Mouse (Mus musculus): ENCODE measurements at regions not wholly inside any gene's neighbourhood (a gene's known extent, or its start where the extent isn't known, plus 50 kb on each side); places are given as distances from the start of the nearest gene placed in this dataset.

DNA sequence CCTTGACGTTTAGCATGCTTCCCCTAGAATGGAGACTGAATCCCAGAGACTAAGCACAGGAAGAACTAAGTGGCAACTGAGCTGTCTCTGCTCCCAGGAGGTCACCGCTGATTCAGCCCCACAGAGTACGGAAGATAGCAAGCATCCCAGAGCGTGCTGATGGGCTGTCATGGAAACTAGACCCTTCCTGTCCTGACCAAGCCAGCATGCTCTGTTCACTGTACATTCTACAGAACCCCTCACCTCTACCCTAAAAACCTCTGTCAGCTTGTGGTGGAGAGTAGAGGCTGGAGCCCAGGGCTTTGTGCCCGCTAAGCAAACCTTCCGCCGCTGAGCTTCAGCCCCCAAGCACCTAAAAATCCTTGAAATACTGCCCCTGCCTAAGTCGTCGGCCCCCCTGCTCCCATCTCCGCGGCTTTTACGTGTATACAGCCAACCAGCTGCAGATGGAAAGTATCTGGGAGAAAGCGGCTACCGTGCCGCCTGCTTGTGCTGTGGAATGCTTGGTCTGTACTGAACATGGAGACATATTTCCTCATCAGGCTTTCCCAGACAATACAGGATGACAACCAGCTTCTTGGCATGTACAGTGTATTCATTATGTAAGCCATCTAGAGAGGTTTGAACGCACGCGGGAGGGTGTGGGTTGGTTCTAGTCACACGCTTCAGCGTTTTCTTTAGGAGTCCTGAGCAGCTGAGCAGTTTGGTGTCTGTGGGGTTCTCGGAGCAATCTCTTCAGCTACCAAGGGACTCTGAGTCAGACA, 237.1 kb downstream of the Tshz3 start:
- no peaks in the 10 kb centered on the region for H3K36me3 ChIP-seq (ENCODE audit: control insufficient read depth, insufficient read depth, low read length)
- H3K4me1 ChIP-seq (ENCODE audit: control insufficient read depth, insufficient read depth, low read length): no peaks in the 10 kb centered on the region
- TF ChIP-seq POLR2A (IDR thresholded peaks at IDR 0.05; ENCODE audit: low read depth, low read length): no peak
- no peak for TF ChIP-seq CTCF (conservative IDR thresholded peaks at IDR 0.05; ENCODE audit: insufficient read depth, insufficient read length, low read depth, low read length)
- no peaks in the 10 kb centered on the region for H3K27me3 ChIP-seq (replicated peaks; ENCODE audit: control insufficient read depth, insufficient read depth, low read length)
- H3K4me3 ChIP-seq (ENCODE audit: insufficient read depth, low read depth, low read length): no peak overlapping the region
- no peak overlapping the region for H3K27ac ChIP-seq (ENCODE audit: insufficient read depth, low read depth, low read length)
- WGBS: 73% methylated on average over 21 of the region's 21 CpGs
- DNase-seq: no peak

DNA sequence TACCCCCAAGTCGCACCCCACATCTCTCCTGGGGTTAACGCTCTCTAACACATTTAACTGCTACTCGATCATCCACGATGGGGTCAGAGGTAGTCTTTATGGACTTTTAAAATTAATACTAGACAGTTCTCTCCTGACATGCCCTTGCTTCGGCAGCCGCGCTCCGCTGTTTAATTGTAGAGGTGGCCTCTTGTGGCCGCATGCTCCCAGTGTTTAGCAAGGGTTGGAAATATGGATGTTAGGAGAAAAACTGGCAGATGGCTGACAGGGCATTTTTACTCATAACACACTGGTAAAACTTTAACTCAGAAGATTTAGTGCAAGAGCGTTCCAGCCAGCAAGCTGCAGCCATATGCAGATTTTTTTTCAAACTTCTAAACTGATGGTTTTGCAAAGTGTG, 242.7 kb downstream of the Tshz3 start:
- TF ChIP-seq POLR2A (IDR thresholded peaks at IDR 0.05; ENCODE audit: low read depth, low read length) (no peak), CTCF (conservative IDR thresholded peaks at IDR 0.05; ENCODE audit: insufficient read depth, insufficient read length, low read depth, low read length) (no peak)
- no peaks in the 10 kb centered on the region for H3K27me3 ChIP-seq (replicated peaks; ENCODE audit: control insufficient read depth, insufficient read depth, low read length)
- DNase-seq: peak; percentile 27
- 31% methylated on average over 10 of the region's 10 CpGs for WGBS
- H3K4me1 ChIP-seq (ENCODE audit: control insufficient read depth, insufficient read depth, low read length): peaks cover 8% of the 10 kb centered on the region
- no peaks in the 10 kb centered on the region for H3K36me3 ChIP-seq (ENCODE audit: control insufficient read depth, insufficient read depth, low read length)
- no peak overlapping the region for H3K4me3 ChIP-seq (ENCODE audit: insufficient read depth, low read depth, low read length)
- no peak overlapping the region for H3K27ac ChIP-seq (ENCODE audit: insufficient read depth, low read depth, low read length)

DNA sequence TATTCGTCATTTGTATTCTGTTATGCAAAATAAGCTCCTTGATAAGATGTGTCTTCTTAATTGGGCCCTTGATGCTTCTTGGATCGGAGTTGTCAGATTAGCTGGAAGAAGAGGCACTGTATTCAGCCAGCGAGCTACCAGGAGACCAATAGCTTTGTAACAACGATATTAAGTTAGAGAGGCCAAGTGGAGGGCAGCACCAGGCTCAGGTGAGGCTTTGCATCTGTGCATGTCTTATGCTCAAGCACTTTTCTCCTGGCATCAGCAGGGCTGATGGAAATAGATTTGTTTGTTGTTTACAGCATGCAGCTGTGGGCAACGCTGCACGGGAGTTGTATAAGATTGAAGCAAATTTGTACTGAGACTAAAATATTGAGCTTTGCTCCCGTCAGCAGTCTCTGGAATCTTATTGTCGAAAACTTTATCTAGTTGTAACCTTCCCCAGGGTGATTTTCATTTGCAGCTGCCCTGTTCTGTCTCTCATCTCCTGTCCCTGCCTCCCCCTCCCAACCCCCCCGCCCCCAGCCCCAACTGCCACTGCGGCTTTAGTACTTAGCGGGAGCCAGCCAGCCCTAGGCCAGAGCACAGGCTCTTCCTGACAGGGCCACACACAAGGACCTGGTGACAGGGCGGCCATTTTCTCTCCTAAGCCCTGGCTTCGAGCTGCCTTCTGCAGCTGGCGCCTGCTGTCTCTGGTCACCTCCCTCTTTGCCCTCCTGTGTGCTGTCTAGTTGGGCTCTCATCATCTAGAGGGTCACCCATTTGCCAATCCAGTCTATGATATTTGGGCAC, 247.3 kb downstream of the Tshz3 start:
- TF ChIP-seq POLR2A (IDR thresholded peaks at IDR 0.05; ENCODE audit: low read depth, low read length) (no peak), CTCF (conservative IDR thresholded peaks at IDR 0.05; ENCODE audit: insufficient read depth, insufficient read length, low read depth, low read length) (no peak)
- WGBS: 67% methylated on average over 14 of the region's 14 CpGs
- DNase-seq: no peak
- H3K4me1 ChIP-seq (ENCODE audit: control insufficient read depth, insufficient read depth, low read length): peaks cover 8% of the 10 kb centered on the region
- H3K4me3 ChIP-seq (ENCODE audit: insufficient read depth, low read depth, low read length): no peak overlapping the region
- no peaks in the 10 kb centered on the region for H3K36me3 ChIP-seq (ENCODE audit: control insufficient read depth, insufficient read depth, low read length)
- no peaks in the 10 kb centered on the region for H3K27me3 ChIP-seq (replicated peaks; ENCODE audit: control insufficient read depth, insufficient read depth, low read length)
- no peak overlapping the region for H3K27ac ChIP-seq (ENCODE audit: insufficient read depth, low read depth, low read length)

DNA sequence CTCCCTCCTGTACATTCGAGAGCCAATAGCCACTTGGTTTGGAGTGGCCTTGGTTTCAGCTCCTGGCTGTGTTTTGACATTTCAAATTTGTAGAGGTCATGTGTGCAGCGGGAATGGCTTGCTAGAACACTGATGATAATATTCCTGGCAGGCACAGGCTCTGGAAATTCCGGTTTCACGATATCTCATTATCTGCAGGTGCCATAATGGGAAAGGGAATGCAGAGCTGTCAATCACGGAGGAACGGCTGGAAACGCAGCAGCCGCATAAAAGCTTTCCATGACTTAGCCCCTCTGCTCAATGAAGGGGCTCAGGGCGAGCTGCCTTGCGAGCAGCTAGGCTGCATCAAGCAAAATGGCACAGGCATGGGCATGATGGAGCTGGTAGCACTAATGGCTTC, 251.6 kb downstream of the Tshz3 start:
- no peaks in the 10 kb centered on the region for H3K4me1 ChIP-seq (ENCODE audit: control insufficient read depth, insufficient read depth, low read length)
- no peaks in the 10 kb centered on the region for H3K27me3 ChIP-seq (replicated peaks; ENCODE audit: control insufficient read depth, insufficient read depth, low read length)
- H3K36me3 ChIP-seq (ENCODE audit: control insufficient read depth, insufficient read depth, low read length): no peaks in the 10 kb centered on the region
- WGBS: 75% methylated on average over 10 of the region's 10 CpGs
- TF ChIP-seq POLR2A (IDR thresholded peaks at IDR 0.05; ENCODE audit: low read depth, low read length) (no peak), CTCF (conservative IDR thresholded peaks at IDR 0.05; ENCODE audit: insufficient read depth, insufficient read length, low read depth, low read length) (no peak)
- DNase-seq: no peak
- no peak overlapping the region for H3K27ac ChIP-seq (ENCODE audit: insufficient read depth, low read depth, low read length)
- H3K4me3 ChIP-seq (ENCODE audit: insufficient read depth, low read depth, low read length): no peak overlapping the region

DNA sequence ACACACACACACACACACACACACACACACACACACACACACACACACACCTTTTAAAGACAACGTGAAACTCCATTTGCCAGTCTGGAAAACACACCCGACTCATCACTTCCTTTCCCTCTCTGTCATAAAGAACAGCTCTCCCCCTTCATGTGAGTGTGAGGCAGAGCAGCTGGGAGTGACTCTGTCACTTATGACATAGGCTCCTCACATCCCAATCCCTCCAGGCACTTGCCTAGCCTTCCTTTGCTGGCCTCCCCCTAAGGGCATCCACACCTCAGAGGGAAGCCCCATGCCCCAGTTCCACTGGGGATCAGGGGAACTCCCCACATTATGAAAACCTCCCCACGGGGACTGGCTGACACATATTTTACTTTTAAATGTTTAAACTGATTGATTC, 257.5 kb downstream of the Tshz3 start:
- no peaks in the 10 kb centered on the region for H3K27me3 ChIP-seq (replicated peaks; ENCODE audit: control insufficient read depth, insufficient read depth, low read length)
- no peaks in the 10 kb centered on the region for H3K36me3 ChIP-seq (ENCODE audit: control insufficient read depth, insufficient read depth, low read length)
- 41% methylated on average over 3 of the region's 3 CpGs for WGBS
- TF ChIP-seq CTCF (conservative IDR thresholded peaks at IDR 0.05; ENCODE audit: insufficient read depth, insufficient read length, low read depth, low read length) (no peak), POLR2A (IDR thresholded peaks at IDR 0.05; ENCODE audit: low read depth, low read length) (no peak)
- DNase-seq: no peak
- no peak overlapping the region for H3K27ac ChIP-seq (ENCODE audit: insufficient read depth, low read depth, low read length)
- no peak overlapping the region for H3K4me3 ChIP-seq (ENCODE audit: insufficient read depth, low read depth, low read length)
- no peaks in the 10 kb centered on the region for H3K4me1 ChIP-seq (ENCODE audit: control insufficient read depth, insufficient read depth, low read length)

DNA sequence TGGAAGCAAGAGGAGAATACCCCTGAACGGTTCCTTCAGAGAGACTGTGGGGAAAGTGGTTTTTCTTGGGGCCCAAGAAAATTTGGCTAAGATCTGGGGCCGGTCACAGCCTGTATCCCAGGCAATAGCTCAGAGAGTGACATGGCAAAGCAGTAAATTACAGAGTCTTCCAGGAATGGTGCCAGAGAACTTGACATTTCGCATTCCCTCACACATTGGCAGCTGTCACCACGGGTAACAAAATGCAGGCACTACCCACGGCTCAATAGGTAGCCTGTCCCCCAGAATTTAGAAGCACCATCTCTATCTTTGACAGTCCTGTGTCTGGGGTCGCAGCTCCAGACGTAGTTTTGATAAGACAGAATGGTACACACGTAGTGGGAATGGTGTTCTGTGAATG, 260.3 kb downstream of the Tshz3 start:
- H3K27me3 ChIP-seq (replicated peaks; ENCODE audit: control insufficient read depth, insufficient read depth, low read length): no peaks in the 10 kb centered on the region
- TF ChIP-seq POLR2A (IDR thresholded peaks at IDR 0.05; ENCODE audit: low read depth, low read length) (no peak), CTCF (conservative IDR thresholded peaks at IDR 0.05; ENCODE audit: insufficient read depth, insufficient read length, low read depth, low read length) (no peak)
- 71% methylated on average over 8 of the region's 8 CpGs for WGBS
- no peaks in the 10 kb centered on the region for H3K36me3 ChIP-seq (ENCODE audit: control insufficient read depth, insufficient read depth, low read length)
- H3K4me3 ChIP-seq (ENCODE audit: insufficient read depth, low read depth, low read length): no peak overlapping the region
- no peak for DNase-seq
- no peak overlapping the region for H3K27ac ChIP-seq (ENCODE audit: insufficient read depth, low read depth, low read length)
- H3K4me1 ChIP-seq (ENCODE audit: control insufficient read depth, insufficient read depth, low read length): no peaks in the 10 kb centered on the region

DNA sequence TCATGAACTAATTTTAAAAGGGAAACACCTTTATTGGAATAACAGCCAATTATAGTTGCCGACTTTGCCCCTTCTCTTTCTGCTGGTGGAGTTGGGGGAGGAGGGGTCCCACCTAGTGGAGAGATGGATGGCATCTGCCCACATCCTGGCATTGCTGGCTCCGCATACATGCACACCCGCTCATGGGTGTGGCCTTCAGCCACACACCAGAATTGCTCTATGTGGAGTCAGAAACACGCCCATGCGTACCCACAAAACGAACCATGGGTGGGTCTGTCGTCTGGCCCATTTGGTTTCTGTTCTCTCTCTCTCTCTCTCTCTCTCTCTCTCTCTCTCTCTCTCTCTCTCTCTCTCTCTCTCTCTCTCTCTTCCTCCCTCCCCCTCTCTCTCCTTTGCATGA, 273.9 kb downstream of the Tshz3 start:
- WGBS: 60% methylated on average over 7 of the region's 7 CpGs
- no peaks in the 10 kb centered on the region for H3K27me3 ChIP-seq (replicated peaks; ENCODE audit: control insufficient read depth, insufficient read depth, low read length)
- no peak for TF ChIP-seq CTCF (conservative IDR thresholded peaks at IDR 0.05; ENCODE audit: insufficient read depth, insufficient read length, low read depth, low read length)
- TF ChIP-seq POLR2A (IDR thresholded peaks at IDR 0.05; ENCODE audit: low read depth, low read length): no peak
- no peak overlapping the region for H3K4me3 ChIP-seq (ENCODE audit: insufficient read depth, low read depth, low read length)
- H3K27ac ChIP-seq (ENCODE audit: insufficient read depth, low read depth, low read length): no peak overlapping the region
- no peaks in the 10 kb centered on the region for H3K4me1 ChIP-seq (ENCODE audit: control insufficient read depth, insufficient read depth, low read length)
- no peak for DNase-seq
- no peaks in the 10 kb centered on the region for H3K36me3 ChIP-seq (ENCODE audit: control insufficient read depth, insufficient read depth, low read length)

Data from kidney, adult 2 months (tissue).